Mouse (Mus musculus) liver, adult 2 months (tissue): ENCODE data around the gene Plxna4.

Experiments
- CTCF ChIP-seq: fragments of 200-500 bp; IDR thresholded peaks from 2 replicates; pipeline ENCODE4 v1.5.1; 2011; ENCODE audit warnings: low read depth, low read length, control low read depth
- POLR2A ChIP-seq: fragments of 200-500 bp; IDR thresholded peaks from 2 replicates; pipeline ENCODE4 v1.6.1; 2011; ENCODE audit warnings: low read length, control low read depth; ENCODE audit not compliant: insufficient read depth; ENCODE audit errors: extremely low read depth

GRCm38 (mm10) chr6:32364933-32365332, 223.1 kb downstream of the Plxna4 start:
- TF ChIP-seq CTCF (no peak), POLR2A (no peak)
